ENCODE assay signal across 20 mouse cellular contexts in the genomic region with DNA sequence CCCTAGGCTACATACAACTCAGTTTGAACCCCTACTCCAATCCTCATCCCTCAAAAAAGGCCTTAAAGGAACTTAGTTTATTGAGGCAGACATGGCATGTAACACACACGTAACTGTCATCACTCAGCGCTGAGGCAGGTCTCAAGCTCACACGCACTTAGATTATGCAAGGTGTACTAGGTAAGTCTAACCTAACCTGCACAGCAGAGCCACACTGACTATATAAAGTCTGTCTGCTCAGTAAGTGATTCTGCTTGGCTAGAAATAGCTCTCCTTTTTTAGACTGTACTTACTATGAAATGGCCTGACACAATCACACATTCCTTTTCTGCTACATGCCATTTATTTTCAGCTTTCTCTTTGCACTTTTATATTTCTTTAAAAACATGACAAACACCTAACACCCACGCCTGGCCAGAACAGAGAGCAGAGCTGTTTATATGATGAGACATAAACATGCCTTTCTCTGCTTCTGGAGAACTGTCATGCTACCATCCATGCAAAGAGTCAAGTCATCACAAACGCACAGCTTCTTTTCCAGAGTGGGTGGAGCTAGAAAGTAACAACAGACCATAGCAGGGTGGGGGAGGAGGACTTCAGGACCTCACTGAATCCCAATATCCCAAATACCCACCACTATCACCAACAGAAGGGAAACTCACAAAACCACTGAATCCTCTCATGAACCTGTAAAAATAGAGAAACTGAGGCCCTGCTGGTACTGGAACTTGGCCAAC.
DNase-seq lines count a peak whose midpoint lies in the region; ATAC-seq and TF ChIP-seq lines count a peak whose summit lies in the region.
"Had no signal": no experiment of that assay in that cellular context is flagged by ENCODE, and none has a peak within 500 bp of the region (broad histone marks: within the 10 kb centered on the region; RNA-seq: fewer than 3 reads in every experiment).

No protein-coding gene starts in this region.

- H3K9ac ChIP-seq in heart, adult 2 months (ENCODE audit: low read depth, low read length): peak overlapping the region; percentile 36; the same call in 1 of the 2 replicates
- no peak overlapping the region for H3K9ac ChIP-seq in lung, embryonic 14.5 days
- peak overlapping the region; percentile 8; the same call in 1 of the 2 replicates for H3K9ac ChIP-seq in heart, embryonic 16.5 days (ENCODE audit: low read length)
- H3K9ac ChIP-seq: hindbrain, embryonic 14.5 days had no signal

- H3K27ac ChIP-seq in heart, adult 2 months: peak overlapping the region; percentile 84
- no peak overlapping the region for H3K27ac ChIP-seq in lung, embryonic 14.5 days (ENCODE audit: low read depth)
- H3K27ac ChIP-seq in heart, embryonic 16.5 days (ENCODE audit: low read length): peak overlapping the region; percentile 90
- H3K27ac ChIP-seq in hindbrain, embryonic 10.5 days: no peak overlapping the region
- H3K27ac ChIP-seq: hindbrain, embryonic 14.5 days had no signal

- H3K4me1 ChIP-seq in heart, adult 2 months (ENCODE audit: control insufficient read depth, insufficient read depth, low read length): peaks cover 9% of the 10 kb centered on the region
- no peaks in the 10 kb centered on the region for H3K4me1 ChIP-seq in lung, embryonic 14.5 days (ENCODE audit: insufficient read depth)
- peaks cover 24% of the 10 kb centered on the region for H3K4me1 ChIP-seq in heart, embryonic 16.5 days (ENCODE audit: control insufficient read depth, insufficient read depth, low read length)
- no peaks in the 10 kb centered on the region for H3K4me1 ChIP-seq in hindbrain, embryonic 10.5 days (replicated peaks)

- no peak for TF ChIP-seq CTCF in heart, adult 2 months (IDR thresholded peaks at IDR 0.05)
- TF ChIP-seq CTCF in lung, embryonic 14.5 days (IDR thresholded peaks at IDR 0.05; ENCODE audit: low read depth): no peak

- no peaks in the 10 kb centered on the region; the same call in 1 of the 2 replicates for H3K79me2 ChIP-seq in heart, adult 2 months (replicated peaks; ENCODE audit: control insufficient read depth, insufficient read depth, low read length)

- no peaks in the 10 kb centered on the region for H3K9me3 ChIP-seq in lung, embryonic 14.5 days (ENCODE audit: low read depth, low read length)
- no peaks in the 10 kb centered on the region for H3K9me3 ChIP-seq in heart, embryonic 16.5 days (replicated peaks; ENCODE audit: control insufficient read depth, low read length)
- H3K9me3 ChIP-seq in hindbrain, embryonic 10.5 days: no peaks in the 10 kb centered on the region

- TF ChIP-seq EP300 in heart, adult 2 months (IDR thresholded peaks at IDR 0.05; ENCODE audit: insufficient read depth, low read depth, low read length): peak; percentile 57; the same call in 1 of the 2 replicates

- no peak for DNase-seq in heart, adult 2 months
- DNase-seq in heart, adult 18-20 months: no peak
- peak; percentile 50 for DNase-seq in lung, embryonic 14.5 days
- DNase-seq in lung, postnatal 14 days: no peak
- DNase-seq in right cerebral cortex, postnatal 10 days (ENCODE audit: low spot score in 2 of 2): peak; percentile 38 to 58
- DNase-seq in hindbrain, embryonic 10.5 days (ENCODE audit: low spot score): no peak
- DNase-seq: adrenal gland, postnatal 14 days; B cell, adult 2 months; cerebellum, adult 18-20 months; gastrocnemius, postnatal 36 days; layer of hippocampus, postnatal 36 days; lung, adult 18-20 months; midbrain, embryonic 14.5 days; thymus, postnatal 36 days had no signal

- 66% methylated on average over 5 of the region's 5 CpGs for WGBS in heart, adult 2 months
- 67% methylated on average over 5 of the region's 5 CpGs for WGBS in lung, embryonic 14.5 days
- 54% methylated on average over 5 of the region's 5 CpGs for WGBS in heart, embryonic 16.5 days
- 89% methylated on average over 5 of the region's 5 CpGs for WGBS in hindbrain, embryonic 10.5 days

- no peak overlapping the region for H3K4me3 ChIP-seq in heart, adult 2 months
- no peak overlapping the region for H3K4me3 ChIP-seq in lung, embryonic 14.5 days (ENCODE audit: low read depth, low read length)
- H3K4me3 ChIP-seq in heart, embryonic 16.5 days (ENCODE audit: low read length): no peak overlapping the region
- no peak overlapping the region for H3K4me3 ChIP-seq in hindbrain, embryonic 10.5 days
- H3K4me3 ChIP-seq: myocyte had no signal

- H3K36me3 ChIP-seq in heart, adult 2 months (ENCODE audit: control insufficient read depth, insufficient read depth, low read length): peaks cover 32% of the 10 kb centered on the region
- peaks cover 32% of the 10 kb centered on the region for H3K36me3 ChIP-seq in lung, embryonic 14.5 days (ENCODE audit: insufficient read depth)
- peaks cover 21% of the 10 kb centered on the region for H3K36me3 ChIP-seq in heart, embryonic 16.5 days (ENCODE audit: control insufficient read depth, insufficient read depth)
- H3K36me3 ChIP-seq in hindbrain, embryonic 10.5 days: peaks cover 28% of the 10 kb centered on the region

- intact Hi-C loops in heart, adult 2 months (cut with DNase I): no loop called here

- ATAC-seq in lung, embryonic 14.5 days (ENCODE audit: insufficient read depth): no peak; the same call in 1 of the 2 replicates
- ATAC-seq in heart, embryonic 16.5 days (replicated peaks; ENCODE audit: extremely low read depth, insufficient read depth, low FRiP score): peak; percentile 73
- no peak for ATAC-seq in erythroblast, adult 5-6 weeks (replicated peaks; ENCODE audit: low FRiP score, poor library complexity, severe bottlenecking)
- ATAC-seq: forebrain, embryonic 16.5 days; intestine, embryonic 16.5 days had no signal

- no peaks in the 10 kb centered on the region for H3K27me3 ChIP-seq in heart, adult 2 months (ENCODE audit: control insufficient read depth, insufficient read depth, low read length)
- no peaks in the 10 kb centered on the region for H3K27me3 ChIP-seq in lung, embryonic 14.5 days (ENCODE audit: insufficient read depth, low read length)
- no peaks in the 10 kb centered on the region for H3K27me3 ChIP-seq in heart, embryonic 16.5 days (ENCODE audit: control insufficient read depth, insufficient read depth, low read length)
- no peaks in the 10 kb centered on the region for H3K27me3 ChIP-seq in hindbrain, embryonic 10.5 days (ENCODE audit: insufficient read depth, poor library complexity, severe bottlenecking)

- H3K4me2 ChIP-seq in lung, embryonic 14.5 days: no peak overlapping the region
- peak overlapping the region; percentile 14 for H3K4me2 ChIP-seq in heart, embryonic 16.5 days (ENCODE audit: low read depth, low read length)
- H3K4me2 ChIP-seq: hindbrain, embryonic 14.5 days had no signal

- TF ChIP-seq POLR2A in heart, adult 2 months (IDR thresholded peaks at IDR 0.05; ENCODE audit: insufficient read depth, low read depth, low read length): no peak

Comparison
In these comparisons a context has a peak if more than half of its experiments do, and no peak if none do; other contexts are left out.
1. DNase-seq: peak in lung, embryonic 14.5 days (single experiment) and right cerebral cortex, postnatal 10 days (2 of 2); none in heart, adult 2 months (0 of 2), heart, adult 18-20 months (0 of 2), lung, postnatal 14 days (single experiment) and hindbrain, embryonic 10.5 days (single experiment).
2. H3K27ac ChIP-seq: peak in heart, adult 2 months (single experiment) and heart, embryonic 16.5 days (single experiment); none in lung, embryonic 14.5 days (single experiment) and hindbrain, embryonic 10.5 days (single experiment).